Mouse (Mus musculus) cerebellum, adult 2 months (tissue): ENCODE data around the gene Lsm8.

Experiments
- CTCF ChIP-seq: fragments of 200-500 bp; IDR thresholded peaks from 2 replicates; pipeline ENCODE4 v1.5.1; 2011; ENCODE audit warnings: low read depth, mild to moderate bottlenecking, control low read depth, low read length, moderate library complexity, borderline replicate concordance; ENCODE audit not compliant: insufficient read depth
- POLR2A ChIP-seq: fragments of 200-500 bp; IDR thresholded peaks from 2 replicates; pipeline ENCODE4 v1.6.1; 2011; ENCODE audit warnings: low read length, control low read depth, borderline replicate concordance; ENCODE audit not compliant: insufficient read depth

DNA sequence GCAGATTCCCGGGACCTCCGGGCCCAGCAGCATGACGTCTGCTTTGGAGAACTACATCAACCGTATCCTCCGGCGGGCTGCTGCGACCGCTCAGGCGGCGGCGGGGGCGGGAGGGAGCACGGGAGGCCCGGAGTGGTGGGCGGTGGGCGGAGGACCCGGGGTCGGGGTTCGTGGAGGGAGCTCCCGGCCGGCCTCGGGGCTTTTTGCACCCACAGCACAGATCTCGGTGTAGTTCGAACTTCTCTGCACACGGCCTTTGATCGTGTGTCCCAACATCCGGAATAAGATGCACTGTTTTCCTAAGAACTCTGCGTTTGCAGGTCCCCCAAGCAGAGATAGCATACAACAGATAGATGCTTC, 303 bp downstream of the Lsm8 start:
- TF ChIP-seq CTCF (no peak), POLR2A (no peak)
